ENCODE assay signal across 8 mouse cellular contexts in the genomic region with DNA sequence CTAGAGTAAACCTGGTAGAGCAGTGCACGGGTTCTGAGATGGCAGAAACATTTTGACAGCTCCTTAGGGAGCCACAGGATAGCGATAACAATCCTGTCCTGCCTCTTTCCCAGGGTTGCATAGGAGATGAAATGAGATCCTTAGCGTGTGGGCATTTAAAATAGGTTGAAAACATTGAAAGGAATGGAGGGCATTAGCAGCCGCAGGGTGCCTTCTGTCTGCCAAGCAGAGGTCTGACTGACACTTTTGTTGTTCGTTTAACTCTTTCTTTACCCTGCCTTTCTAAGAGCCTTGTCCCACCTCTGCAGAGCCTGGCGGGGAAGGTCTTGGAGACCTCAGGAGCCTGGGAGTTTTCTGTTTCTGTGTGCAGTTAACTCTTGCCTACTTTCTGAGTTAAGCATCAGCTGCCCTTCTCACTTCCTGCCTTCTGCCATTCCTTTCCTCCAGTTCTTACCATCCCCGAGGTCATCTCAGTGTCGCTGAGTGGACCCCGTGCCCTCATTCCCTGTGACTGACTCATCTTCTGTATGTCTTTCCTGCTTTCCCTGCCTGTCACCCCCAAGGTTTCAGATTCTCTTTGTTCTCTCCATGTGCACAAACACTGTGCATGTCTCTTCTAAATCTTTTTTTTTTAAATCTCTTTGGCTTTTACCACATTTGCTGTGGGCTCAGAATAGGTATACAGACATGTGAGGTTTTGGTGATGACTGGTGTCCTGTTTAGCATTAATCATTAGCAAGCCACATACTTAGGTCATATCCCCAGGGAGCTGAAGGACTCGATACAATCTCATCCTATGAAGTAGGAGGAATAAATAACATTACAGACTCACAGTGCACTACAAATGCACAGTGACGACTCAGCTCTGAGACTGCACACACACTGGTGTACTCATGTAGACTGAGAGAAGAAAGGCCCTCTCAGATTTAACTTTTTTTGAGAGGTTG. TPM values are rescaled to one million over a fixed set of nuclear protein-coding genes. Genes with fewer than 3 reads are reported as not detected.
DNase-seq lines count a peak whose midpoint lies in the region; ATAC-seq lines count a peak whose summit lies in the region.

No protein-coding gene starts in this region.

- no peak overlapping the region for H3K27ac ChIP-seq in heart, embryonic 10.5 days
- no peak overlapping the region for H3K27ac ChIP-seq in embryonic facial prominence, embryonic 11.5 days (replicated peaks; ENCODE audit: low read depth, low read length)
- H3K27ac ChIP-seq in limb, embryonic 13.5 days: no peak overlapping the region

- ATAC-seq in embryonic facial prominence, embryonic 11.5 days (replicated peaks; ENCODE audit: insufficient number of reproducible peaks, low FRiP score, low TSS enrichment, low read depth): no peak
- no peak for ATAC-seq in limb, embryonic 13.5 days (ENCODE audit: low FRiP score, low read depth)

- H3K9me3 ChIP-seq in heart, embryonic 10.5 days: no peaks in the 10 kb centered on the region
- H3K9me3 ChIP-seq in embryonic facial prominence, embryonic 11.5 days (replicated peaks; ENCODE audit: control insufficient read depth, low read length): no peaks in the 10 kb centered on the region; the same call in 1 of the 2 replicates
- H3K9me3 ChIP-seq in limb, embryonic 13.5 days: peaks cover 12% of the 10 kb centered on the region

- H3K27me3 ChIP-seq in heart, embryonic 10.5 days (ENCODE audit: insufficient read depth, poor library complexity, severe bottlenecking): peaks cover 10% of the 10 kb centered on the region; the same call in 1 of the 2 replicates
- no peaks in the 10 kb centered on the region for H3K27me3 ChIP-seq in embryonic facial prominence, embryonic 11.5 days (ENCODE audit: control insufficient read depth, insufficient read depth, low read length)
- no peaks in the 10 kb centered on the region for H3K27me3 ChIP-seq in limb, embryonic 13.5 days

- WGBS in heart, embryonic 10.5 days: 18% methylated on average over 11 of the region's 11 CpGs
- whole genome bisulfite sequencing in embryonic facial prominence, embryonic 11.5 days: 17% methylated on average over 11 of the region's 11 CpGs
- WGBS in limb, embryonic 13.5 days: 31% methylated on average over 11 of the region's 11 CpGs

- H3K4me3 ChIP-seq in heart, embryonic 10.5 days: peak overlapping the region; percentile 13
- H3K4me3 ChIP-seq in embryonic facial prominence, embryonic 11.5 days (ENCODE audit: low read depth, low read length): no peak overlapping the region
- H3K4me3 ChIP-seq in limb, embryonic 13.5 days: peak overlapping the region; percentile 15; the same call in 1 of the 2 replicates

- H3K4me1 ChIP-seq in heart, embryonic 10.5 days: peaks cover 24% of the 10 kb centered on the region
- H3K4me1 ChIP-seq in embryonic facial prominence, embryonic 11.5 days (ENCODE audit: control insufficient read depth, insufficient read depth, low read length): no peaks in the 10 kb centered on the region
- peaks cover 49% of the 10 kb centered on the region for H3K4me1 ChIP-seq in limb, embryonic 13.5 days

- peaks cover 12% of the 10 kb centered on the region; the same call in 1 of the 2 replicates for H3K36me3 ChIP-seq in heart, embryonic 10.5 days
- H3K36me3 ChIP-seq in embryonic facial prominence, embryonic 11.5 days (replicated peaks; ENCODE audit: control insufficient read depth, insufficient read depth, low read depth, low read length): peaks cover 3% of the 10 kb centered on the region
- peaks cover 55% of the 10 kb centered on the region for H3K36me3 ChIP-seq in limb, embryonic 13.5 days

- no peak overlapping the region for H3K9ac ChIP-seq in embryonic facial prominence, embryonic 11.5 days (replicated peaks; ENCODE audit: low read length)
- no peak overlapping the region for H3K9ac ChIP-seq in limb, embryonic 13.5 days

- no peak for DNase-seq in heart, embryonic 10.5 days (ENCODE audit: low spot score)
- no peak for DNase-seq in heart, postnatal 10 days
- DNase-seq in 416B (ENCODE audit: low read depth): peak; percentile 13
- no peak for DNase-seq in embryonic facial prominence, embryonic 11.5 days (ENCODE audit: low spot score)
- DNase-seq in thymus, postnatal 25 days: no peak
- DNase-seq in right cerebral cortex, postnatal 36 days (ENCODE audit: low spot score in 2 of 2): no peak
- DNase-seq in urinary bladder, adult 2 months (ENCODE audit: low spot score): no peak

- H3K4me2 ChIP-seq in embryonic facial prominence, embryonic 11.5 days (ENCODE audit: low read depth, low read length): peak overlapping the region; percentile 8; the same call in 1 of the 2 replicates
- H3K4me2 ChIP-seq in limb, embryonic 13.5 days (replicated peaks): peak overlapping the region; percentile 39

- intact Hi-C loops in heart, postnatal 10 days (cut with DNase I): no loop called here

RNA-seq across cellular contexts. Expression of gene Kif3c, which starts 6.3 kb away (rescaled TPM):
- 8.5 and 9.0 TPM in 2 replicates for polyA plus RNA-seq in heart, embryonic 10.5 days (2016; fragmentation: Nextera tagmentation; extraction: Ambion mirVana)
- 1 to 10 TPM; 5.5 to 5.8 TPM for total RNA-seq in heart, postnatal 10 days (2021)
- 16.1 and 17.1 TPM in 2 replicates for polyA plus RNA-seq in embryonic facial prominence, embryonic 11.5 days (2014; fragmentation: Nextera tagmentation; extraction: Ambion mirVana)
- polyA plus RNA-seq in limb, embryonic 13.5 days (2015; fragmentation: Nextera tagmentation; extraction: Ambion mirVana): 15.8 and 19.1 TPM in 2 replicates
- polyA plus RNA-seq in urinary bladder, adult 2 months (2012; rRNA removed): 9.1 and 9.9 TPM in 2 replicates

RNA-seq across cellular contexts. Expression of gene Asxl2, which starts 55.4 kb away (rescaled TPM):
- polyA plus RNA-seq in heart, embryonic 10.5 days (2016; fragmentation: Nextera tagmentation; extraction: Ambion mirVana): 16.8 and 22.1 TPM in 2 replicates
- 10 to 100 TPM; 35.5 TPM for total RNA-seq in heart, postnatal 10 days (2021)
- polyA plus RNA-seq in embryonic facial prominence, embryonic 11.5 days (2014; fragmentation: Nextera tagmentation; extraction: Ambion mirVana): 12.7 and 13.6 TPM in 2 replicates
- 16.8 and 18.6 TPM in 2 replicates for polyA plus RNA-seq in limb, embryonic 13.5 days (2015; fragmentation: Nextera tagmentation; extraction: Ambion mirVana)
- 10.0 and 11.5 TPM in 2 replicates for polyA plus RNA-seq in urinary bladder, adult 2 months (2012; rRNA removed)
